Mouse (Mus musculus): ENCODE measurements at regions not wholly inside any gene's neighbourhood (a gene's known extent, or its start where the extent isn't known, plus 50 kb on each side); places are given as distances from the start of the nearest gene placed in this dataset.

DNA sequence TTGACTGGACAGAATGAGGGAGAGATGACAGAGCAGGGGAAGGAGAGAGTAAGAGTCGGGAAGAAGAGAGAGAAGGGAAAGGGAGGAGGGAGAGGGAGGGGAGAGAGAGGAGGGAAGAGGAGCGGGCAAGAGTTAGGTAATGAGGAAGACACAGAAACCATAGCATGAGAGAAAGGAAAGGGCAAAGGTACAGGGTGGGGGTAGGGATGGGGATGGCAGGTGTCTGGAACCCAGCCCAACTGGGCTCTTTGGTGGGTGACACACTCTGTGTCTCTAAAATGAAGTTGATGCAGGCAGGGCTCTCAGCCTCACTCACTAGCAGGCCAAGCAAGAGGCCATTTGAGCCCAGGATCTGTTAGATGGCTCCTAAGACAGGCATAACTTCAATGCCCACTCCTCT is 263.1 kb downstream of the Matn1 start:
- Histone ChIP-seq H3K27me3 (ENCODE audit: insufficient read depth, low read length) (peaks cover 13% of the 10 kb centered on the region; the same call in 1 of the 2 replicates), H3K9me3 (ENCODE audit: low read length) (peaks cover 16% of the 10 kb centered on the region), H3K36me3 (ENCODE audit: insufficient read depth, low read length) (no peaks in the 10 kb centered on the region), H3K4me3 (replicated peaks; ENCODE audit: low read length) (no peak overlapping the region), H3K4me1 (replicated peaks; ENCODE audit: low read depth, low read length) (no peaks in the 10 kb centered on the region)
- no peak for TF ChIP-seq NANOG (IDR thresholded peaks at IDR 0.05; ENCODE audit: borderline replicate concordance, low read length)
- TF ChIP-seq POU5F1 (IDR thresholded peaks at IDR 0.05; ENCODE audit: borderline replicate concordance, low read length): no peak
- TF ChIP-seq CTCF (conservative IDR thresholded peaks at IDR 0.05; ENCODE audit: low read length): no peak

GRCm38 (mm10) chr4:131208166-131208565 is 264.0 kb downstream of the Matn1 start:
- Histone ChIP-seq H3K9me3 (ENCODE audit: low read length) (peaks cover 16% of the 10 kb centered on the region), H3K4me1 (replicated peaks; ENCODE audit: low read depth, low read length) (no peaks in the 10 kb centered on the region)
- TF ChIP-seq CTCF (conservative IDR thresholded peaks at IDR 0.05; ENCODE audit: low read length): no peak
- no peak for TF ChIP-seq POU5F1 (IDR thresholded peaks at IDR 0.05; ENCODE audit: borderline replicate concordance, low read length)
- no peak for TF ChIP-seq NANOG (IDR thresholded peaks at IDR 0.05; ENCODE audit: borderline replicate concordance, low read length)

GRCm38 (mm10) chr4:131208637-131209036 is 264.5 kb downstream of the Matn1 start:
- no peaks in the 10 kb centered on the region for H3K4me1 ChIP-seq (replicated peaks; ENCODE audit: low read depth, low read length)
- peaks cover 16% of the 10 kb centered on the region for H3K9me3 ChIP-seq (ENCODE audit: low read length)
- no peak overlapping the region for H3K4me3 ChIP-seq (replicated peaks; ENCODE audit: low read length)
- no peak for TF ChIP-seq NANOG (IDR thresholded peaks at IDR 0.05; ENCODE audit: borderline replicate concordance, low read length)
- no peak for TF ChIP-seq CTCF (conservative IDR thresholded peaks at IDR 0.05; ENCODE audit: low read length)
- no peak for TF ChIP-seq POU5F1 (IDR thresholded peaks at IDR 0.05; ENCODE audit: borderline replicate concordance, low read length)
- H3K36me3 ChIP-seq (ENCODE audit: insufficient read depth, low read length): no peaks in the 10 kb centered on the region
- peaks cover 8% of the 10 kb centered on the region; the same call in 1 of the 2 replicates for H3K27me3 ChIP-seq (ENCODE audit: insufficient read depth, low read length)

More at GRCm38 (mm10) chr4:131208166-131208565, 264.0 kb downstream of the Matn1 start:
- Histone ChIP-seq H3K36me3 (ENCODE audit: insufficient read depth, low read length) (no peaks in the 10 kb centered on the region), H3K27me3 (ENCODE audit: insufficient read depth, low read length) (peaks cover 8% of the 10 kb centered on the region; the same call in 1 of the 2 replicates), H3K4me3 (replicated peaks; ENCODE audit: low read length) (no peak overlapping the region)

- no peaks in the 10 kb centered on the region for H3K4me1 ChIP-seq (replicated peaks; ENCODE audit: low read depth, low read length)
- H3K9me3 ChIP-seq (ENCODE audit: low read length): peaks cover 16% of the 10 kb centered on the region
- TF ChIP-seq NANOG (IDR thresholded peaks at IDR 0.05; ENCODE audit: borderline replicate concordance, low read length): no peak
- no peak for TF ChIP-seq CTCF (conservative IDR thresholded peaks at IDR 0.05; ENCODE audit: low read length)
- no peak for TF ChIP-seq POU5F1 (IDR thresholded peaks at IDR 0.05; ENCODE audit: borderline replicate concordance, low read length)
- no peaks in the 10 kb centered on the region for H3K36me3 ChIP-seq (ENCODE audit: insufficient read depth, low read length)
- H3K27me3 ChIP-seq (ENCODE audit: insufficient read depth, low read length): no peaks in the 10 kb centered on the region
- H3K4me3 ChIP-seq (replicated peaks; ENCODE audit: low read length): no peak overlapping the region
Observed at GRCm38 (mm10) chr4:131212711-131213110, 268.5 kb downstream of the Matn1 start.

DNA sequence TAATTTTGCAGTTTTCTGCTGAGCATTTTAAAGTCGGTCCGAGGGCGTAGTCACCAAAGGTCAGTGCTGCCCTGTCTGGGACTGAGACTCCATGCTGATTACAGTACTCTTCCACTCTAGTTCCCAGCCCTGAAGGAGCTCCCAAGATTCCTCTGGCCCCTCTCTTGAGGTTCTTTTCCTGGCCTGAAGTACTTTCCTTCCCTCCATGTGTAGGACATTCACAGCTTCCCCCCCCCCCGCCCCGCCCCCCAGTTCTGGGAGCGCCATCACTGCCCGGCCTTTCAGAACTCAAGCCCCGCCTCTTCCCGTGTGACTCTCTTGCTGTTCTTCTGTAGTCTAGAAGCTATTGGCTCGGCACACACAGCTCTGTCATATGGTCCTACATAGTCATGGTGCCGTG is 271.5 kb downstream of the Matn1 start:
- Histone ChIP-seq H3K27me3 (ENCODE audit: insufficient read depth, low read length) (no peaks in the 10 kb centered on the region), H3K9me3 (ENCODE audit: low read length) (peaks cover 6% of the 10 kb centered on the region), H3K4me1 (replicated peaks; ENCODE audit: low read depth, low read length) (0 out of 2 replicates have a peak, but pooled peaks cover 4% of the 10 kb centered on the region), H3K4me3 (replicated peaks; ENCODE audit: low read length) (no peak overlapping the region), H3K36me3 (ENCODE audit: insufficient read depth, low read length) (no peaks in the 10 kb centered on the region)
- TF ChIP-seq CTCF (conservative IDR thresholded peaks at IDR 0.05; ENCODE audit: low read length): no peak
- no peak for TF ChIP-seq NANOG (IDR thresholded peaks at IDR 0.05; ENCODE audit: borderline replicate concordance, low read length)
- TF ChIP-seq POU5F1 (IDR thresholded peaks at IDR 0.05; ENCODE audit: borderline replicate concordance, low read length): no peak

GRCm38 (mm10) chr4:131216361-131216760 is 272.2 kb downstream of the Matn1 start:
- TF ChIP-seq NANOG (IDR thresholded peaks at IDR 0.05; ENCODE audit: borderline replicate concordance, low read length): no peak
- TF ChIP-seq CTCF (conservative IDR thresholded peaks at IDR 0.05; ENCODE audit: low read length): no peak
- no peak for TF ChIP-seq POU5F1 (IDR thresholded peaks at IDR 0.05; ENCODE audit: borderline replicate concordance, low read length)

GRCm38 (mm10) chr4:131217083-131217482 is 272.9 kb downstream of the Matn1 start:
- Histone ChIP-seq H3K4me3 (replicated peaks; ENCODE audit: low read length) (no peak overlapping the region), H3K27me3 (ENCODE audit: insufficient read depth, low read length) (no peaks in the 10 kb centered on the region), H3K4me1 (replicated peaks; ENCODE audit: low read depth, low read length) (0 out of 2 replicates have a peak, but pooled peaks cover 4% of the 10 kb centered on the region), H3K9me3 (ENCODE audit: low read length) (peaks cover 13% of the 10 kb centered on the region), H3K36me3 (ENCODE audit: insufficient read depth, low read length) (no peaks in the 10 kb centered on the region)
- TF ChIP-seq NANOG (IDR thresholded peaks at IDR 0.05; ENCODE audit: borderline replicate concordance, low read length) (no peak), CTCF (conservative IDR thresholded peaks at IDR 0.05; ENCODE audit: low read length) (no peak), POU5F1 (IDR thresholded peaks at IDR 0.05; ENCODE audit: borderline replicate concordance, low read length) (no peak)

More at GRCm38 (mm10) chr4:131216361-131216760, 272.2 kb downstream of the Matn1 start:
- Histone ChIP-seq H3K9me3 (ENCODE audit: low read length) (peaks cover 7% of the 10 kb centered on the region), H3K27me3 (ENCODE audit: insufficient read depth, low read length) (no peaks in the 10 kb centered on the region), H3K36me3 (ENCODE audit: insufficient read depth, low read length) (no peaks in the 10 kb centered on the region), H3K4me3 (replicated peaks; ENCODE audit: low read length) (no peak overlapping the region), H3K4me1 (replicated peaks; ENCODE audit: low read depth, low read length) (0 out of 2 replicates have a peak, but pooled peaks cover 4% of the 10 kb centered on the region)

DNA sequence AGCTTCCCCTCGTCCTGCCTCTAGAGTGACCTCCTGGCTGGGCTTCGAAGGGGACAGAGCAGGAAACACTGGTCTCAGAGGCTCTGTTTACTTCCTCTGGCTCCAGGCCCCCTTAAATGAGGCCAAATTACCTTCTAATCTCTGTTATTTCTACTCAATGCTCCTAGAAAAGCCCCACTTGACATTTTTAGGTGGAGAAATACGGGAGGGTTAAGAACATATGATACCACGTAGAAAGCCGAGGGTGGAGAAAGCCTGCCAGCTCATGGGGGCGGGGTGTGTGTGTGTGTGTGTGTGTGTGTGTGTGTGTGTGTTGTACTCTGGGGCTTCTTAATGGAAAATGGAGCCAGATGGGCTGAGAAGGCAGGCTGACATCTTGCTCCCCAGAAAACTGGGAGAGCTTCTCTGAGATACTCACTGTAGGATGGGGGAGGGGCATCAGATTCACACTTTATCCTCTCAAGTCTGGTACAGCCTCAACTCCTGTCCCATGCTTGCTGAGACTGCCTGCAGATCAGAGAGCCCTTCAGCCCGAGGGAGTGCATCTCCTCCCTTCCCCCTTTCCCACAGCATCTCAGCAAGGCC is 273.5 kb downstream of the Matn1 start:
- H3K4me3 ChIP-seq (replicated peaks; ENCODE audit: low read length): no peak overlapping the region
- H3K9me3 ChIP-seq (ENCODE audit: low read length): peaks cover 13% of the 10 kb centered on the region
- TF ChIP-seq CTCF (conservative IDR thresholded peaks at IDR 0.05; ENCODE audit: low read length) (no peak), NANOG (IDR thresholded peaks at IDR 0.05; ENCODE audit: borderline replicate concordance, low read length) (no peak), POU5F1 (IDR thresholded peaks at IDR 0.05; ENCODE audit: borderline replicate concordance, low read length) (no peak)
- no peaks in the 10 kb centered on the region for H3K36me3 ChIP-seq (ENCODE audit: insufficient read depth, low read length)
- 0 out of 2 replicates have a peak, but pooled peaks cover 4% of the 10 kb centered on the region for H3K4me1 ChIP-seq (replicated peaks; ENCODE audit: low read depth, low read length)
- no peaks in the 10 kb centered on the region for H3K27me3 ChIP-seq (ENCODE audit: insufficient read depth, low read length)

Data from E14TG2a.4 (cell line).